Mouse (Mus musculus): Measurements from ENCODE around the gene Calr4. TPM values are rescaled to one million over a fixed set of nuclear protein-coding genes. Genes with fewer than 3 reads are reported as not detected.

Gene Calr4
- total and polyA plus RNA-seq, 2 experiments from 2014 or later: 1.0 to 1.6 TPM

DNA sequence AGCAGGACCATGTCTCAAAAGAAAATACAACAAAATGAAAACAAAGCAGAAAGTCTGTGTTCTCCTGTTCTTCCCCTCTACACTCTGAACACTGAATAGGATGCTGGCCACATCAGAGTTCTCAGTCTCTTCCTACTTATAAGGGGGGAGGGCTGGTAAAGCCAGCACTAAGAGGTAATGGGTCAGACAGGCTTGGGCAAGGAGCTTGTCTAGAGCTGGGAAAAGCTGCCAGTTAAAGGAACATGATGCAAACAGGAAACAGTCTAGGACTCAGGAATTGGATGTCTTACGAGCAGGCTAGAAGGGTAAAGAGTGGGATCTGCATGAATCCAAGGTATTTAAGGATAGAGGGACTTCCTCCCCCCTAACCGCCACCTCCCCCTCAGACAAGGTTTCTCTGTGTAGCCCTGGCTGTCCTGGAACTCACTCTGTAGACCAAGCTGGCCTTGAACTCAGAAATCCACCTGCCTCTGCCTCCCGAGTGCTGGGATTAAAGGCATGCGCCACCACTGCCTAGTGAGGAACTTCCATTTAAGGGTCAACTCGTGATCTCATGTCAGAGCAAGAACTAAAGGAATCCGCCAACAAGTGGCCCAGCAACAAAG is 10.8 kb downstream of the Calr4 start:
- H3K27ac ChIP-seq: no peak overlapping the region
- no peak overlapping the region for H3K4me3 ChIP-seq (ENCODE audit: low read length)
- H3K27me3 ChIP-seq (ENCODE audit: insufficient read depth, low read length): no peaks in the 10 kb centered on the region
- WGBS: 87% methylated on average over 6 of the region's 6 CpGs
- ATAC-seq (no peak), DNase-seq (ENCODE audit: low spot score) (no peak)
- TF ChIP-seq CTCF (IDR thresholded peaks at IDR 0.05; ENCODE audit: low read depth): no peak
- H3K4me1 ChIP-seq (ENCODE audit: insufficient read depth, low read length): no peaks in the 10 kb centered on the region; the same call in 1 of the 2 replicates
- H3K36me3 ChIP-seq (ENCODE audit: insufficient read depth, low read length): no peaks in the 10 kb centered on the region
- H3K9ac ChIP-seq (replicated peaks; ENCODE audit: low read length): no peak overlapping the region
- no peak overlapping the region for H3K4me2 ChIP-seq (ENCODE audit: low read depth, low read length)
- H3K9me3 ChIP-seq (ENCODE audit: low read length): no peaks in the 10 kb centered on the region

DNA sequence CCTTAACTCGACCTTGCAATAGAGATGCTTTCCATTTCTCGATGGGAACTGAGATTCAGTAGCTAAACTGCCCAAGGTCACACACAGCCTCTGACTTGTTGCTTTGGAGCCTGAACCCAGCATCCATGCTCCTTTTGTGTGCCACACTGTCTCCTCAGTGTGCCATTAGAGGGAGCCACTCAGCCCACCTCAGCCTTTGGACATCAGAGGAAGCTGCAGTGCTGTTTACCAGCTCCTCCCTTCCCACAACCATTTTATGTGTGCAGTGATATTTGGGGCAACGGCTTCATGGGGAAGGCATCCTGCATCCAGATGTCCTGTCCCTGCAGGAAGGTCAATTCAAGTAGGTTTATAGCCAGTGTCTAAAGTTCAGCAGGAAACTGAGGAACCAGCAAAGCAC is 17.3 kb downstream of the Calr4 start:
- no peak overlapping the region for H3K9ac ChIP-seq (replicated peaks; ENCODE audit: low read length)
- peak; percentile 61 for TF ChIP-seq CTCF (IDR thresholded peaks at IDR 0.05; ENCODE audit: low read depth)
- no peaks in the 10 kb centered on the region for H3K4me1 ChIP-seq (ENCODE audit: insufficient read depth, low read length)
- no peak overlapping the region for H3K27ac ChIP-seq
- no peak overlapping the region for H3K4me3 ChIP-seq (ENCODE audit: low read length)
- no peak overlapping the region for H3K4me2 ChIP-seq (ENCODE audit: low read depth, low read length)
- no peaks in the 10 kb centered on the region for H3K27me3 ChIP-seq (ENCODE audit: insufficient read depth, low read length)
- DNase-seq (ENCODE audit: low spot score) (peak; percentile 8), ATAC-seq (peak; percentile 43; the same call in 1 of the 2 replicates)
- H3K9me3 ChIP-seq (ENCODE audit: low read length): no peaks in the 10 kb centered on the region
- WGBS: 50% methylated on average over 3 of the region's 3 CpGs
- no peaks in the 10 kb centered on the region for H3K36me3 ChIP-seq (ENCODE audit: insufficient read depth, low read length)

DNA sequence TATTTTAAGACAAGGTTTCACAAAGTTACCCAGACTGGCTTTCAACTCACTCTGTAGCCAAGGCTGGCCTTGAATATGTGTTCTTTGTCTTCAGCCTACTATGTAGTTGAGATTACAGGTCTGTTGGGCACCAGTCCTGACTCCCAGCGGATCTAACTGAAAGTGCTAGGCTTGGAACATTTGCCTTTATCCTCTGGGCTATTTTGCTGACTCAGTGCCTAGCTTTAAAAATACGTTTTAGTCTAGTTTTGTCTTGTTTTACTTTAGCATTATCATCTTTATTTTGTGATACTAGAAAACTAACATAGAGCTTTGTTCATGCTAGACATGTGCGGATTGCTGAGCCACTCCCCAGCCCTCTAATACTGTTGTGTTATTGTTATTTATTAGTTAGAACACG is 17.9 kb downstream of the Calr4 start:
- WGBS: 83% methylated on average over 4 of the region's 4 CpGs
- Histone ChIP-seq H3K36me3 (ENCODE audit: insufficient read depth, low read length) (no peaks in the 10 kb centered on the region), H3K4me1 (ENCODE audit: insufficient read depth, low read length) (no peaks in the 10 kb centered on the region), H3K27ac (no peak overlapping the region), H3K9ac (replicated peaks; ENCODE audit: low read length) (no peak overlapping the region), H3K4me3 (ENCODE audit: low read length) (no peak overlapping the region), H3K4me2 (ENCODE audit: low read depth, low read length) (no peak overlapping the region), H3K27me3 (ENCODE audit: insufficient read depth, low read length) (no peaks in the 10 kb centered on the region), H3K9me3 (ENCODE audit: low read length) (no peaks in the 10 kb centered on the region)
- no peak for TF ChIP-seq CTCF (IDR thresholded peaks at IDR 0.05; ENCODE audit: low read depth)
- DNase-seq (ENCODE audit: low spot score) (no peak), ATAC-seq (no peak)

DNA sequence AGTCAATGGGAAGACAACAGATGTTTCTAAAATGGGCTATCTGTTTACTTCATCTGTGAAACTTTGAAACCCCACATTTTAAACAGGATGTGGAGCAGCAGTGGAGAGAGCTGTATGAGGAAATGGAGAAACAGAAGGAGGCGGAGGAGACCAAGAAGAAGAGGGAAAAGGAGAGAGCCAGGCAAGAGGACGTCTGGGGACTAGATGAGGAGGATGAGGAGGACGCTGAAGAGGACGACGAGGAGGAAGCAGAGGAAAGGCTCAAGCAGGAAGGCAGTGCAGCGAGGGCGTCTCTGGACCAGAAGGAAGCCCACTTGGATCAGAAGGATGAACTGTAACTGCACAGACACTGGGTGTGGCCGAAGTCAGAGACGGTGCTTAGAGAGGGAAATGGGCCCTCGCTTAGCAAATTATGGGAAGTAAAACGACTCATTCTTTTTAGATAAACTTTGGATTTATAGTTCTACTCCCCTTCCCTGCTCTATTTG is 19.4 kb downstream of the Calr4 start:
- TF ChIP-seq CTCF (IDR thresholded peaks at IDR 0.05; ENCODE audit: low read depth): no peak
- H3K9me3 ChIP-seq (ENCODE audit: low read length): no peaks in the 10 kb centered on the region
- H3K36me3 ChIP-seq (ENCODE audit: insufficient read depth, low read length): no peaks in the 10 kb centered on the region
- H3K4me3 ChIP-seq (ENCODE audit: low read length): no peak overlapping the region
- H3K27ac ChIP-seq: no peak overlapping the region
- no peaks in the 10 kb centered on the region for H3K27me3 ChIP-seq (ENCODE audit: insufficient read depth, low read length)
- no peak for DNase-seq (ENCODE audit: low spot score)
- H3K4me1 ChIP-seq (ENCODE audit: insufficient read depth, low read length): no peaks in the 10 kb centered on the region
- 78% methylated on average over 11 of the region's 11 CpGs for WGBS
- H3K9ac ChIP-seq (replicated peaks; ENCODE audit: low read length): no peak overlapping the region
- no peak overlapping the region for H3K4me2 ChIP-seq (ENCODE audit: low read depth, low read length)
- no peak for ATAC-seq

DNA sequence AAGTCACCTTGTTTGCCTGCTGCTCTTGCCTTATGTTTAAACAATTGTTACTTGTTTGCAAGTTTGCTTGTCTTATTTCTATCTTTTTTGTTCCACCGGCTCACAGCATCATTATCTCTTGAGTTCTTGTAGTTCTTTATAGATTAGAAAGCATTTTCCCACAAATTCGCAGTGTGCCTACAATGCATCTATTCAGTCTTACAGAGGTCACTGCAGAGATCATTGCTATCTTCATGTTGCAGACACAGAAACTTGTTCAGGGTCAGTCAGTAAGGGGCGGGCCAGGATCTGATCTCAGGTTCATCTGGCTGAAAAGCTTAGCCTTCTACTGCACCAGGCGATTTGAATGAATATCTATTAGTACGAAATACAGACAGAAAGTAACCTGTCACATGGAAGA is 20.2 kb downstream of the Calr4 start:
- TF ChIP-seq CTCF (IDR thresholded peaks at IDR 0.05; ENCODE audit: low read depth): no peak
- no peak for DNase-seq (ENCODE audit: low spot score)
- Histone ChIP-seq H3K4me3 (ENCODE audit: low read length) (no peak overlapping the region), H3K27me3 (ENCODE audit: insufficient read depth, low read length) (no peaks in the 10 kb centered on the region), H3K9ac (replicated peaks; ENCODE audit: low read length) (no peak overlapping the region), H3K4me1 (ENCODE audit: insufficient read depth, low read length) (no peaks in the 10 kb centered on the region), H3K27ac (no peak overlapping the region), H3K4me2 (ENCODE audit: low read depth, low read length) (no peak overlapping the region), H3K9me3 (ENCODE audit: low read length) (no peaks in the 10 kb centered on the region), H3K36me3 (ENCODE audit: insufficient read depth, low read length) (no peaks in the 10 kb centered on the region)
- 88% methylated on average over 5 of the region's 5 CpGs for WGBS
- ATAC-seq: no peak

DNA sequence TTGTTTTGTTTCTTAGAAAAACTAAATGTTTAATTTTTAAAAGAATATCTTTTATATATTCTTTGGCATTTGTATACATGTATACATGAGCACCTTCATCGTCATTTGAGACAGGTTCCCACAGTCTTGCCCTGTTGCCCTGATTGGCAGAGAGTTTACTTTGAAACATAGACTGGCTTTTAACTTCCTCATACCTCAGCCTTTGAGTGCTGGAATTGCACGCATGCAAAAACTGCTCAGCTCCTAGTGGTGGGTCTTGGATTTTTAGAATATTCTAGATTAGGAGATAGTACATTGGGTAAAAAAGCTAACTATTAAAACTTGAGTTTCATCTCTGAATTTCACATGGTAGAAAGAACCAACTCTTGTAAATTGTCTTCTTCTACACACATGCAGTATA is 21.0 kb downstream of the Calr4 start:
- no peak overlapping the region for H3K4me3 ChIP-seq (ENCODE audit: low read length)
- DNase-seq (ENCODE audit: low spot score) (no peak), ATAC-seq (no peak)
- no peak for TF ChIP-seq CTCF (IDR thresholded peaks at IDR 0.05; ENCODE audit: low read depth)
- no peaks in the 10 kb centered on the region for H3K27me3 ChIP-seq (ENCODE audit: insufficient read depth, low read length)
- no peaks in the 10 kb centered on the region for H3K36me3 ChIP-seq (ENCODE audit: insufficient read depth, low read length)
- no peaks in the 10 kb centered on the region for H3K4me1 ChIP-seq (ENCODE audit: insufficient read depth, low read length)
- no peak overlapping the region for H3K27ac ChIP-seq
- no peaks in the 10 kb centered on the region for H3K9me3 ChIP-seq (ENCODE audit: low read length)
- H3K9ac ChIP-seq (replicated peaks; ENCODE audit: low read length): no peak overlapping the region
- H3K4me2 ChIP-seq (ENCODE audit: low read depth, low read length): no peak overlapping the region
- 88% methylated on average over 2 of the region's 2 CpGs for WGBS

DNA sequence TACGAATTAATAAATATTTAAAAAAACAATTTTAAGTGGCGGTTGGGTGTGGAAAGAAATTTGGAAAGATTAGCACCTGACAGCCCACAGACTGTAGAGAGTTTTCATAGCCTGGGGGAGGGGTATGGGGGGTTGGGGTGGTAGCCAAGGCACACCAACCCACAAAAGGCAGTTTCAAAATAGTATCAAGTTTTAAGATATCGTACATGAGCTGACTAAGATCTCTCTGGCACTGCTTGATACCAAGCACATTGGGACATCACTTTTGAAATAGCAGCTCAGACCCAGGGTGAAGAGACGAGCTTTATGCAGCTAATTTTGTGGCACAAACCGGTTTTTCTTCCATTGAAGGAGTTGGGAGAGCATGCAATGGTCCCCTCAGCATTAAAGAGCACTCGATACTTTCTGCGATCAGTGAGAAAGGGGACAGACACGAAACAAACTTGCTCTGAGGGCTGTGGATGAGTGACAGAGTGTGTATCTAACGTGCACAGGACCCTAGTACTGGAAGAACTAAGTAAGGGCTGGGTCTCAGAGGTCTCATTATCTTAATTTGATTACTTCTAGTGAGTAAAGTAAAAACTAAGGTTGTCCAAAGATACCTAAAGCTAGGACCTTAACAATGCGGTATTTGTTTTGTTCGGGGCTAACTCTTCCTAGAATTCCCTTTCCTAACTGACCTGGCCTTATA is 21.6 kb downstream of the Calr4 start:
- H3K4me1 ChIP-seq (ENCODE audit: insufficient read depth, low read length): no peaks in the 10 kb centered on the region
- H3K9ac ChIP-seq (replicated peaks; ENCODE audit: low read length): no peak overlapping the region
- no peak overlapping the region for H3K4me3 ChIP-seq (ENCODE audit: low read length)
- DNase-seq (ENCODE audit: low spot score): no peak
- ATAC-seq: no peak
- no peaks in the 10 kb centered on the region for H3K27me3 ChIP-seq (ENCODE audit: insufficient read depth, low read length)
- no peak overlapping the region for H3K27ac ChIP-seq
- H3K36me3 ChIP-seq (ENCODE audit: insufficient read depth, low read length): no peaks in the 10 kb centered on the region
- H3K4me2 ChIP-seq (ENCODE audit: low read depth, low read length): no peak overlapping the region
- WGBS: 88% methylated on average over 11 of the region's 11 CpGs
- no peaks in the 10 kb centered on the region for H3K9me3 ChIP-seq (ENCODE audit: low read length)
- no peak for TF ChIP-seq CTCF (IDR thresholded peaks at IDR 0.05; ENCODE audit: low read depth)
